Mouse (Mus musculus): ENCODE results near the gene Srrm1. TPM values are rescaled to one million over a fixed set of nuclear protein-coding genes. Genes with fewer than 3 reads are reported as not detected.

The Srrm1 gene
- polyA plus RNA-seq, 1 experiment from 2014 or later: 240 TPM

- H3K4me1 ChIP-seq: no peaks in the 10 kb centered on the region
- 89% methylated on average over 14 of the region's 14 CpGs for WGBS
- H3K27me3 ChIP-seq (ENCODE audit: poor library complexity, severe bottlenecking): no peaks in the 10 kb centered on the region
- DNase-seq (ENCODE audit: extremely low spot score, low spot score): no peak
- H3K4me3 ChIP-seq: no peak overlapping the region
- no peaks in the 10 kb centered on the region for H3K9me3 ChIP-seq
- no peak overlapping the region for H3K27ac ChIP-seq
- H3K36me3 ChIP-seq (replicated peaks): peaks cover 100% of the 10 kb centered on the region
Measured at GRCm38 (mm10) chr4:135337376-135337942, 15.7 kb downstream of the Srrm1 start.

GRCm38 (mm10) chr4:135336023-135336357, 17.1 kb downstream of the Srrm1 start:
- H3K27me3 ChIP-seq (ENCODE audit: poor library complexity, severe bottlenecking): no peaks in the 10 kb centered on the region
- WGBS: 97% methylated on average over 3 of the region's 3 CpGs
- no peaks in the 10 kb centered on the region for H3K4me1 ChIP-seq
- no peak overlapping the region for H3K4me3 ChIP-seq
- peaks cover 100% of the 10 kb centered on the region for H3K36me3 ChIP-seq (replicated peaks)
- H3K9me3 ChIP-seq: no peaks in the 10 kb centered on the region
- DNase-seq (ENCODE audit: extremely low spot score, low spot score): no peak
- H3K27ac ChIP-seq: no peak overlapping the region

DNA sequence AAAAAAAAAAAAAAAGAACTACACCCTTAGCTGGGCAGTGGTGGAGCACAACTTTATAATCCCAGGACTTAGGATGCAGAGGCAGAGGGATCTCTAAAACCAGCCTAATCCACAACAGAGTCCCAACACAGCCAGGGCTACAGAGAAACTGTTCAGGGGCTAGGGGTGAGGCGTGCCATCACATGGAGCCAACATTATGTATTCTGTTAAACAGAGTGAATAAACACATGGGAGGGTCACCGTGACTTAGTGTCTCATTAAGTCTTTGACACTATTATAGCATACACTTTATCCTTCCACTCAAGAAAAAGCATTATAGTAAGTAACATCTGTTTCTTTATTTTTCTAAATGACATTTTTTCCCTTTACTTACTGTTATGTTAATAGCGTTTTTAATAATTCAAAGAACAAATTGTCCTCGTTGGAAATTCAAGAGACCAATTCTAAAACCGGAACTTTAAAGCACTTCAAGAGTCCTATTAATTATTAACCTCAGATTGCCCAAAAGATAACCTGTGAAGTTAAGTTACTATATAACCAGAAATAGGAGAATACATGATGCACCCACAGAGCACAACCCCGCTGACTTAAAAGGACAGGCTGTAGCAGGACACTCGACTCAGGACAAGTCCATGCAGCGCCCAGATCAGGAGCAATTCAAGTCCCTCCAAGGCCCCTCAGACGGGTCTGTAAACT, 17.6 kb downstream of the Srrm1 start:
- Histone ChIP-seq H3K27me3 (ENCODE audit: poor library complexity, severe bottlenecking) (no peaks in the 10 kb centered on the region), H3K36me3 (replicated peaks) (peaks cover 100% of the 10 kb centered on the region)

GRCm38 (mm10) chr4:135326469-135326868, 26.7 kb downstream of the Srrm1 start:
- Histone ChIP-seq H3K27me3 (ENCODE audit: poor library complexity, severe bottlenecking) (no peaks in the 10 kb centered on the region), H3K4me1 (no peaks in the 10 kb centered on the region), H3K9me3 (no peaks in the 10 kb centered on the region), H3K27ac (no peak overlapping the region), H3K36me3 (replicated peaks) (peaks cover 100% of the 10 kb centered on the region), H3K4me3 (no peak overlapping the region)
- 93% methylated on average over 3 of the region's 3 CpGs for WGBS
- DNase-seq (ENCODE audit: extremely low spot score, low spot score): no peak

More for the DNA sequence above, 17.6 kb downstream of the Srrm1 start:
- H3K27ac ChIP-seq: no peak overlapping the region
- H3K4me3 ChIP-seq: no peak overlapping the region
- DNase-seq (ENCODE audit: extremely low spot score, low spot score): no peak
- no peaks in the 10 kb centered on the region for H3K9me3 ChIP-seq
- H3K4me1 ChIP-seq: no peaks in the 10 kb centered on the region
- 93% methylated on average over 9 of the region's 9 CpGs for WGBS

- Histone ChIP-seq H3K36me3 (replicated peaks) (peaks cover 100% of the 10 kb centered on the region), H3K27ac (no peak overlapping the region), H3K9me3 (no peaks in the 10 kb centered on the region), H3K27me3 (ENCODE audit: poor library complexity, severe bottlenecking) (no peaks in the 10 kb centered on the region), H3K4me3 (no peak overlapping the region), H3K4me1 (no peaks in the 10 kb centered on the region)
- no peak for DNase-seq (ENCODE audit: extremely low spot score, low spot score)
Measured at GRCm38 (mm10) chr4:135326046-135326445, 27.1 kb downstream of the Srrm1 start.

DNA sequence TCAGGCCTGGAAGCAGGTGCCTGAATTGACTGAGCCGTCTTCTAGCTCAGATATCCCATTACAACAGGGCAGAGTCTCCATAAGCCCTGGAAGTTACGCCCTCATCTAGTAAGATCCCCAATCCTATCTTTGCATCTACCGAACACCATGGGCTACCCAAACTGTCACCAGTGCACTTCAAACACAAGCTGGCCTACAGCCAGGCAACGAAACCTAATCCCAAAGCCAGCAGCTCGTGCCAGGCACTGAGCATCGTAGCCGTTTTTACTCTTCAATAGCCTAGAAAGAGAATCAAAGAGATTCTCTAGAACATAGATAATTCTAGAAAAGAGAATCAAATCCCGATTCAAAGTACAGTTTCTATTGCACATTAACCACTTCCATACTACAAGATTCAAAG, 30.1 kb downstream of the Srrm1 start:
- Histone ChIP-seq H3K4me3 (no peak overlapping the region), H3K27ac (no peak overlapping the region), H3K36me3 (replicated peaks) (peaks cover 100% of the 10 kb centered on the region), H3K4me1 (no peaks in the 10 kb centered on the region), H3K9me3 (no peaks in the 10 kb centered on the region), H3K27me3 (ENCODE audit: poor library complexity, severe bottlenecking) (no peaks in the 10 kb centered on the region)
- no peak for DNase-seq (ENCODE audit: extremely low spot score, low spot score)
- WGBS: 96% methylated on average over 8 of the region's 8 CpGs

GRCm38 (mm10) chr4:135317966-135318365, 35.2 kb downstream of the Srrm1 start:
- peaks cover 4% of the 10 kb centered on the region; the same call in 1 of the 2 replicates for H3K9me3 ChIP-seq
- H3K4me1 ChIP-seq: peaks cover 6% of the 10 kb centered on the region
- no peak overlapping the region for H3K27ac ChIP-seq
- no peaks in the 10 kb centered on the region for H3K27me3 ChIP-seq (ENCODE audit: poor library complexity, severe bottlenecking)
- H3K36me3 ChIP-seq (replicated peaks): peaks cover 90% of the 10 kb centered on the region
- 28% methylated on average over 2 of the region's 2 CpGs for WGBS
- no peak overlapping the region for H3K4me3 ChIP-seq
- DNase-seq (ENCODE audit: extremely low spot score, low spot score): peak; percentile 76

DNA sequence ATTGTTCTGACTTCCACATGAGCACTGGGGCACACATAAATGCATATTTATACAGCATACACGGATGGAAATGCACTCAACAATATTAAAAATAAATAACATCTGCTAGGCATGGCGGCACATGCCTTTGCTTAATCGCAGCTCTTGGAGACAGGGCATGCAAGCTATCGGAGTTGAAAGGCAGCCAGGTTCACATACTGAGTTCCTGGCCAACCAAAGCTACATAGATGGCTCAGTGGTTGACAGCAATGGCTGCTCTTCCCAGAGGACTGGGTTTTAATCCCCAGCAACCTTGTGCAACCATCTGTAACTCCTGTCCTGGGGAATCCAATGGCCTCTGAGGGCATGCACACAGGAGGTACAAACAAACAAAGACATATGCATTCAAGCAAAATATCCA, 35.6 kb downstream of the Srrm1 start:
- WGBS: 95% methylated on average over 4 of the region's 4 CpGs
- no peak overlapping the region for H3K27ac ChIP-seq
- H3K4me1 ChIP-seq: peaks cover 10% of the 10 kb centered on the region
- H3K9me3 ChIP-seq: peaks cover 4% of the 10 kb centered on the region; the same call in 1 of the 2 replicates
- no peak overlapping the region for H3K4me3 ChIP-seq
- H3K27me3 ChIP-seq (ENCODE audit: poor library complexity, severe bottlenecking): no peaks in the 10 kb centered on the region
- peaks cover 85% of the 10 kb centered on the region for H3K36me3 ChIP-seq (replicated peaks)
- no peak for DNase-seq (ENCODE audit: extremely low spot score, low spot score)

DNA sequence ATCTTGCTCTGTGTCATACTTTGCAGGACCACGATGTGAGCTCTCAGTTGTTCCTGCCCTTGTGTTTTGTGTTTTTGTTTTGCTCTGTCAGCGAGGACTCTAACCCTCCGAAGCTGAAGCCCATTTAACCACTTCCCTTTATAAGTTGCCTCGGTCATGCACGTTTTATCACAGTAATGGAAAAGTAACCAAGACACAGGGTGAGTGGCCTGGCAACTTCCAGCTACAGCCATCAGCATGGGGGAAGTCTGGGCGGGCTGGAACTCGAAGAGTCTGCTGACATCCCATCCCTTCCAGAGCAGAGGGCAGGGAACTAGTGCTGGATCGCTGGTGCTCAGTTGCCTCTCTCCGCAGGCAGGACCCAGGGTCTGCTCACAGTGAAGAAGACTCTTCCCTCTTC, 37.8 kb downstream of the Srrm1 start:
- peaks cover 11% of the 10 kb centered on the region for H3K4me1 ChIP-seq
- 97% methylated on average over 9 of the region's 9 CpGs for WGBS
- peaks cover 63% of the 10 kb centered on the region for H3K36me3 ChIP-seq (replicated peaks)
- peaks cover 4% of the 10 kb centered on the region; the same call in 1 of the 2 replicates for H3K9me3 ChIP-seq
- no peak for DNase-seq (ENCODE audit: extremely low spot score, low spot score)
- no peak overlapping the region for H3K27ac ChIP-seq
- no peak overlapping the region for H3K4me3 ChIP-seq
- H3K27me3 ChIP-seq (ENCODE audit: poor library complexity, severe bottlenecking): no peaks in the 10 kb centered on the region

GRCm38 (mm10) chr4:135314419-135314832, 38.7 kb downstream of the Srrm1 start:
- Histone ChIP-seq H3K27me3 (ENCODE audit: poor library complexity, severe bottlenecking) (no peaks in the 10 kb centered on the region), H3K4me3 (no peak overlapping the region), H3K27ac (no peak overlapping the region), H3K9me3 (peaks cover 4% of the 10 kb centered on the region; the same call in 1 of the 2 replicates), H3K4me1 (peaks cover 14% of the 10 kb centered on the region), H3K36me3 (replicated peaks) (peaks cover 54% of the 10 kb centered on the region)
- 87% methylated on average over 11 of the region's 11 CpGs for WGBS
- no peak for DNase-seq (ENCODE audit: extremely low spot score, low spot score)

DNA sequence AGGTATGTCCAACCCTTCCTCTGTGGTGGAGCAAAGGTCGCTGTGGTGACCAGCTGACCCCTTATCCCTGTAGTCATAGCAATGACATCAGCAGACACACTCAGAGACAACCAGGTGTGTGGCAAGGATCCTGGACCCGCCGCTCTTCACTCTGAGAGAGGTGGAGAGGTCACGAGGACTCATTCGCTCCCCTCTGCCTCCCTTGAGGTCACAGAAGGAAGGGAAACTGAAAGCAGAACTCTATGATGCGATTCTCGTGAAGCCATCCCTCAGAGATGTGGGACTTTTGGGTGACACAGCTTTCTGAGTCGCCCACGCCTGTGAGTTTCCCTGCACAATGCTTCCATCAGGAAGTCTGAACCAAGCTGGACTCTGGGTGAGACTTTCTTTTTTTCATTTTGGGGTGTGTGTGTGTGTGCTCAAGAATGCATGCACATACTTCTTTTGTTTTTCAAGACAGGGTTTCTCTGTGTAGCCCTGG, 39.3 kb downstream of the Srrm1 start:
- no peaks in the 10 kb centered on the region for H3K27me3 ChIP-seq (ENCODE audit: poor library complexity, severe bottlenecking)
- H3K36me3 ChIP-seq (replicated peaks): peaks cover 48% of the 10 kb centered on the region
- peaks cover 4% of the 10 kb centered on the region; the same call in 1 of the 2 replicates for H3K9me3 ChIP-seq
- H3K27ac ChIP-seq: no peak overlapping the region; the same call in 1 of the 2 replicates
- peaks cover 14% of the 10 kb centered on the region for H3K4me1 ChIP-seq
- no peak for DNase-seq (ENCODE audit: extremely low spot score, low spot score)
- no peak overlapping the region for H3K4me3 ChIP-seq
- 84% methylated on average over 9 of the region's 9 CpGs for WGBS

DNA sequence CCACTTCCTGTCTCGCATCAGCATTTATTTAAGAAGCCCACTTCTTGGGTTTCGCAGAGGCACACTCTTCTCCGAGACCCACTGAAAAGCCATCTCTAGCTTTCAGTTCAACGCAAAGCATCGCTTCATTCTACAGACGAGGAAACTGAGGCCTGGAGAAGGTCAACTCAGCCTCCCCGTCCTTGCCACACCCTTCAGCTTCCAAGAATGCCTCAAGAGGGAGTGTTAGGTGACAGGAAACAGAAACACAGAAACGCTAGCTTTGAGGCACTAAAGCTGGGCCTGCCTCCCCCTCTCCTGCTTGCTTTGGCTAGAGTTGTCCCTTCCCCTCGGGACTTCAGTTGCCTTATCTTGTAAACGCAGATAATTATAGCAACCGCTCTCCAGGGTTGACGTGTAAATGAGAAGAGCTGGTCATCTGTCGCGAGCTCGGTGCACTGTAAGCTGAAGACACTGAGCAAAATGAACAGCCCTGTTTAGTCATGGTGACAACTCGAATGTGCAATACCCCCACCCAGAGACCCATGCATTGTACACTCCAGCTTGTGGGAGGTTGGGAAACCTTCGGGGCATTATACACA, 39.9 kb downstream of the Srrm1 start:
- H3K4me1 ChIP-seq: peaks cover 14% of the 10 kb centered on the region
- no peak overlapping the region for H3K4me3 ChIP-seq
- H3K9me3 ChIP-seq: peaks cover 4% of the 10 kb centered on the region; the same call in 1 of the 2 replicates
- peaks cover 42% of the 10 kb centered on the region for H3K36me3 ChIP-seq (replicated peaks)
- DNase-seq (ENCODE audit: extremely low spot score, low spot score): no peak
- no peaks in the 10 kb centered on the region for H3K27me3 ChIP-seq (ENCODE audit: poor library complexity, severe bottlenecking)
- H3K27ac ChIP-seq: peak overlapping the region; percentile 45
- WGBS: 79% methylated on average over 17 of the region's 17 CpGs

DNA sequence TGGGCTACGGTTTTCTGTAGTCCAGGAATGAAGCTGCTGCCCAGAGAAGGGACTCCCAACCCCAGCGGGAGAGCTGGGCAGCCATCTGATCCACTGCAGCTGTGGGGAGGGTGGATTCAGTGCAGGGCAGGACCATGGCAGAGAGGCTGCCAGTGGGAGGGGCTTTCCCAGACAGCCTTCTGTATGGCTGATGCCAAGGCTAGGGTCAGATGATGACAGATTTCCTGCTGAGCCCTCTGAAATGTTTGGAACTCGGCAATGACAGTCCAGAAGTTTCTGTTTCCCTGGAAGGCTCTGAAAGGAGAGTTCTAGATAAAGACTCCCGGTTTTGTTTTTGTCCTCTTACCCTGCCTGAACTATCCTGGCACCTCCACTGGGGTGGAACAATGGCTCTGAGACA, 40.4 kb downstream of the Srrm1 start:
- peaks cover 14% of the 10 kb centered on the region for H3K4me1 ChIP-seq
- H3K36me3 ChIP-seq (replicated peaks): peaks cover 37% of the 10 kb centered on the region
- no peak for DNase-seq (ENCODE audit: extremely low spot score, low spot score)
- no peak overlapping the region for H3K4me3 ChIP-seq
- H3K9me3 ChIP-seq: peaks cover 4% of the 10 kb centered on the region; the same call in 1 of the 2 replicates
- H3K27me3 ChIP-seq (ENCODE audit: poor library complexity, severe bottlenecking): no peaks in the 10 kb centered on the region
- H3K27ac ChIP-seq: peak overlapping the region; percentile 45; the same call in 1 of the 2 replicates
- 65% methylated on average over 4 of the region's 4 CpGs for WGBS

All from forebrain, embryonic 10.5 days (tissue).